Mouse (Mus musculus): ENCODE data around the gene Aqp6. TPM values are rescaled to one million over a fixed set of nuclear protein-coding genes. Genes with fewer than 3 reads are reported as not detected.
A peak's percentile ranks its signal among the peaks of the same experiment; 100 is the strongest.

Aqp6 gene
- polyA plus RNA-seq, 1 experiment from 2014 or later = not detected

DNA sequence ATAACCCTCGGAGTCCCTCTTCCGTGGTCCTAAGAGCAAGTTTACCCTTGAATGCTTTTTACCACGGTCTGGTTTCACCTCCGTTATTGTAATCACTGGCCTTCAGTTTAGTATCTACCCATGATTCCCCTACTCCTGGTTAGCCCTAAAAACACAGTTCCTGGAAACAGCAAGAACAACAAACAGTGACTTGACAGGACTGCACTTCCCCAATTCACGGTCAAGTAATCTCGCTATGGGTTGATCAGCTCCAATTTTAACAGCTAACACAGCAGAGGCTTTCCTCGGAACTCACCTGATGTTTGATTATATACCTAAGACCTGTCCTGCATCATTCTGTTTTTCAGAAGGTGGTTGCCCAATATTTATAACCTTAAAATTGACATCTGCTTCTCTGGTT lies 33.5 kb downstream of the Aqp6 start:
- H3K27ac ChIP-seq (replicated peaks) = no peak overlapping the region
- H3K27me3 ChIP-seq (ENCODE audit: low read depth, poor library complexity, severe bottlenecking) = no peaks in the 10 kb centered on the region
- DNase-seq (ENCODE audit: low spot score) = no peak
- no peaks in the 10 kb centered on the region for H3K4me1 ChIP-seq
- H3K9me3 ChIP-seq (replicated peaks) = 0 out of 2 replicates have a peak, but pooled peaks cover 6% of the 10 kb centered on the region
- H3K4me3 ChIP-seq = no peak overlapping the region
- 95% methylated on average over 7 of the region's 7 CpGs for WGBS
- H3K36me3 ChIP-seq = peaks cover 100% of the 10 kb centered on the region

DNA sequence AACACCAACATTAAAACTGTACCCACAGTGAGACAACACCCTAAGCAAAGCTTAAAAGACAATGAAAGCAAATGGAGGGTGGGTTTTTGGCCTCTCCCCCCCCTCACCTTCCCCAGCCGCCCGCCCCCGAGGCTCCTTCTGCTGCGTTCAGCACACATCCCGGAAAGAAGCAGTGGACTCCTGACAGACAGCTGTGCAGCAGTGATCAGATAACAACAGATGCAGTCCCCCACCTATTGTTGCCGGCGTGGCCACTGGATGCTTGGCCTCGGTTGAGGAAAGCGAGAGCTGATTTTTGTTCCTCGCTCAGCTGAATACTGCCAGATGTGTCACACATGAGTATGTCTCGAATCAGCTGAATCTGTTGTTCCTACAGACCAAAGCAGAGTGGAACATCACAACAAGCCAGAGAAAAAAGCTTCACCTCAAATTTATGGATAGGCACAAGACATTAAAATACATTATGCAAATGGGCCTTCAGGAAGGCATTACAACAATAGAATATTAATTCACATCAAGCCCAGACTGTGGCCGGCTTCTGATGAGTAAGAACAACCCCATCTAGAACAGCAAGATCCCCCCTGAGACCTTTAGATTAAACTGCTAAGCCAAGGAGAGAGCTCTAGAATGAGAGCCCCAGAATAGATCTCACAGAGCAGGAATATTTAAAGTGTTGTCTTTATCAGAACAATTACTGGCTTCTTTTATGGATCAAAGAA lies 36.4 kb downstream of the Aqp6 start:
- Histone ChIP-seq H3K36me3 (peaks cover 100% of the 10 kb centered on the region), H3K4me3 (no peak overlapping the region), H3K27ac (replicated peaks) (peak overlapping the region; percentile 63; the same call in 1 of the 2 replicates), H3K27me3 (ENCODE audit: low read depth, poor library complexity, severe bottlenecking) (no peaks in the 10 kb centered on the region), H3K9me3 (replicated peaks) (no peaks in the 10 kb centered on the region), H3K4me1 (0 out of 2 replicates have a peak, but pooled peaks cover 2% of the 10 kb centered on the region)
- 90% methylated on average over 12 of the region's 12 CpGs for WGBS
- no peak for DNase-seq (ENCODE audit: low spot score)

DNA sequence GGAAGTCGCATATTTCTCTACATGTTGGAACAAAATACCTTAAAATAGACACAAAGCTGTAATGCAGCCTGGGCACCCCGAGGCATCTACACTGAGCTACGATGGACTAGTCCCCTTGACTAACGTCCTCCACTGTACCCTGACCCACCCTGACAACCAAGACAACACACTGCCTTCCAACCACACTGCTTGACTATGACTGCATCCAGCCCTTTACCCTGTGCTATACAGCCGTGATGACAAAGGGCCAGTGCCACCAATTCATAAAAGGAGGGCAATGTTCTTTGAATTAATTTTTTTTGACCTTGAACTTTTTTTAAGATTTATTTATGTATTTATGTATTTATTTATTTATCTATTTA lies 36.9 kb downstream of the Aqp6 start:
- no peak for DNase-seq (ENCODE audit: low spot score)
- Histone ChIP-seq H3K9me3 (replicated peaks) (no peaks in the 10 kb centered on the region), H3K4me1 (0 out of 2 replicates have a peak, but pooled peaks cover 4% of the 10 kb centered on the region), H3K27me3 (ENCODE audit: low read depth, poor library complexity, severe bottlenecking) (no peaks in the 10 kb centered on the region), H3K36me3 (peaks cover 99% of the 10 kb centered on the region), H3K27ac (replicated peaks) (0 out of 2 replicates have a peak overlapping the region, but pooled peaks have one; percentile 33), H3K4me3 (no peak overlapping the region)
- 88% methylated on average over 5 of the region's 5 CpGs for WGBS

DNA sequence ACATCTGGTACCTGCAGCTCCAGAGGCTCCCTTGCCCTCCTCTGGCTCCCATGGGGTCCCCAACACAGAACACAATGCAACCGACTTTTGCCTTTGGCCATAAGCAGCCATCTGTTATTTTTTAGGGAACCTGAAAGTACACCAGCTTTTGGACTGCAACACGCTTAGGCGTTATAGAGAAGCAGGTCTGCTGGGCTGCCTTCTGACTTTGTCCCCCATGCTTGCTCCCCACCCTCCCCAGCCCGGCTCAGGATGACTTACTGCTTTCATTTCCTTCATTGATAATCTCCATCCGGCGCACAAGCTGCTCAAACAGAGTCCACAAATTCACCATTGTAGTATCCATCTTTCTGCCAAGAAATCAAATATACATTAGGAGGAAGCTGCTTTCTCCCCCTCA lies 41.4 kb downstream of the Aqp6 start:
- peaks cover 41% of the 10 kb centered on the region for H3K4me1 ChIP-seq
- no peak for DNase-seq (ENCODE audit: low spot score)
- H3K4me3 ChIP-seq = no peak overlapping the region
- WGBS = 91% methylated on average over 6 of the region's 6 CpGs
- H3K36me3 ChIP-seq = peaks cover 54% of the 10 kb centered on the region
- H3K9me3 ChIP-seq (replicated peaks) = no peaks in the 10 kb centered on the region
- no peaks in the 10 kb centered on the region for H3K27me3 ChIP-seq (ENCODE audit: low read depth, poor library complexity, severe bottlenecking)
- H3K27ac ChIP-seq (replicated peaks) = no peak overlapping the region; the same call in 1 of the 2 replicates

DNA sequence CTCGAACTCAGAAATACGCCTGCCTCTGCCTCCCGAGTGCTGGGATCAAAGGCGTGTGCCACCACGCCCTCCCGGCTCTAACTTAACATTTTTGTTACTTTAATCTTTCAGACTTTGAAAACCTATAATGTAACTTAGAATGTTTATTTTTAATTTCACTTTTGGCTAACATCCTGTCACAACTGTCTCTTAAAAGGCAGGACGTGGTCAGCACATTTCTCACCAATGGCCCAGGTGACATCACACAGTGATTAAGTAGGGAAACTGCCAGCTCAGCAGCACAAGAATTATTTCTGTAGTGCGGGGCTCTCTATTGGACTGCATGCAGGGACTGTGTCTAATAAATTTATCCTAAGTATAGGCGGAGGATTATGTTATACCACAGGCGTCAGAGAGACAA lies 42.6 kb downstream of the Aqp6 start:
- no peaks in the 10 kb centered on the region for H3K27me3 ChIP-seq (ENCODE audit: low read depth, poor library complexity, severe bottlenecking)
- peaks cover 42% of the 10 kb centered on the region for H3K36me3 ChIP-seq
- no peak overlapping the region for H3K4me3 ChIP-seq
- H3K27ac ChIP-seq (replicated peaks) = no peak overlapping the region
- DNase-seq (ENCODE audit: low spot score) = no peak
- H3K9me3 ChIP-seq (replicated peaks) = no peaks in the 10 kb centered on the region
- peaks cover 53% of the 10 kb centered on the region for H3K4me1 ChIP-seq
- WGBS = 90% methylated on average over 10 of the region's 10 CpGs

DNA sequence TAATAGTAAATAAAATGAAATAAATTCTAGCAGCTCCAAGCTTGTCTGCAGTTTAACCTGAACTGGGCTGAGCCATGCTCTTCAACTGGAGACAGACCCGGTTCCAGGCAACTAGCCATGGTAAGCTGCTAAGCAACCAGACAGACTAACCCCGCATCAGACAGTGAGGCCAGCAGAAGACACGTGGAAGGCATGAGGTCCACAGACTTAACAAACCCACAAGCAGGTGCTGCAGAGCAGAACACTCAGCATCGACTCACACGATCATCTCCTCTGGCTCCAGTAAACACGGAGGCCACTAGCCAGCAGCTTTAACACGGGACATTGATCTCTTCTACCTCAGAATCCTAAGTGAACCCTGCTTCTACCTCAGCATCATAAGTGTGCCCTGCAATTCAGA lies 43.6 kb downstream of the Aqp6 start:
- peaks cover 62% of the 10 kb centered on the region for H3K4me1 ChIP-seq
- no peaks in the 10 kb centered on the region for H3K9me3 ChIP-seq (replicated peaks)
- DNase-seq (ENCODE audit: low spot score) = no peak
- H3K4me3 ChIP-seq = no peak overlapping the region
- H3K36me3 ChIP-seq = peaks cover 32% of the 10 kb centered on the region
- 77% methylated on average over 7 of the region's 7 CpGs for WGBS
- no peaks in the 10 kb centered on the region for H3K27me3 ChIP-seq (ENCODE audit: low read depth, poor library complexity, severe bottlenecking)
- no peak overlapping the region; the same call in 1 of the 2 replicates for H3K27ac ChIP-seq (replicated peaks)

DNA sequence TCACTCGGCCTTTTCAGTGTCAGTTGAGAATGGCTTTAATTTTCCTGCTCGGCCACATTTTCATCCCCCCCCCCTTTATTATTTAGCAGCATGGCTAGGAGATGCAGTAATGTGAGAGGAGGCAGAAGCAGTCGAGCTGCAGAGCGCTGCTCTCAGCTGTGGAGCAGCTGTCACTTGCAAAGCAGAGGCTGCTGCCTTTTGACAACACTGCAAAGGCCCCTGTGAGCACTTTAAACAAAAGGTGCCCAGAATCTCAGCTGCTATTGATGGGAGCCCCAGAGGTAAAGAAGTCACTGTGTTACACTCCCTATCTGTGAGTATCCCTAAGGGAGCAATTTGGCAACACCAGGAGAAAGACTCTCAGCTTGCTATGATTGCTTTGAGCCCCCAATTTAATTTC lies 47.1 kb downstream of the Aqp6 start:
- Histone ChIP-seq H3K36me3 (no peaks in the 10 kb centered on the region; the same call in 1 of the 2 replicates), H3K27ac (replicated peaks) (peak overlapping the region; percentile 39; the same call in 1 of the 2 replicates), H3K27me3 (ENCODE audit: low read depth, poor library complexity, severe bottlenecking) (peaks cover 13% of the 10 kb centered on the region), H3K9me3 (replicated peaks) (no peaks in the 10 kb centered on the region), H3K4me3 (peak overlapping the region; percentile 18), H3K4me1 (peaks cover 84% of the 10 kb centered on the region)
- 59% methylated on average over 4 of the region's 4 CpGs for whole genome bisulfite sequencing
- no peak for DNase-seq (ENCODE audit: low spot score)

DNA sequence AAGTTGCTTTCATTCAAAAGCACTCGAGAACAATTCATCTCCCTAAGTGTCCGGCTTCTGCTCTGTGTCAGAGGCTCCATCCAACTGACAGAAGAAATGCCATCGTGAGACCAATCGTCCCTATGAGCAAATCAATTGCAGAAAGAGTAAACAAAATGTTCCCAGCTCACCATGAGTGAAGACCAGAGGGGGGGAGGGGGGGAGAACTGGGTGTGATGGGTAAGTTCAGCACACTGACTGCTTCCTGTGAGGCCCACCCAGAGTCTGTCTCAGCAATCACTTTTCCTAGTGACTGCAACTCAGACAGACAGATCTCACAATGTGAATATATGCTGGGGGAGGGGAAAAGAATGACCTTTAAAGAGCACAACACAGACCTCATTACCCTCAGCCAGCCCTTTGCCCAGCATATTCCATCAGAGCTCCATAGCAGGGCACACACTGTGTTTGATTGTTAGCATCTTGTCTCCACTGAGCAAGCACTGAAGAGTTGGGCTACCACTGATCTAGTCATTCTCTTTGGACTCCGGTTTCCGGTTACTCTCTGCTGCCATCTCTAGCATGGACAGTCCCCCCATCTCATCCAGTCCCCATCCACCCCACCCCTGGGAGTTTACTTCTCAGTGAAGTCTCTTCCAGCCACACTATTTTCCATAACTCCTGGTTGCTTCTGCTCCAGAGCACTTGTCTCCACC lies 48.0 kb downstream of the Aqp6 start:
- H3K36me3 ChIP-seq = no peaks in the 10 kb centered on the region; the same call in 1 of the 2 replicates
- WGBS = 54% methylated on average over 6 of the region's 6 CpGs
- H3K9me3 ChIP-seq (replicated peaks) = no peaks in the 10 kb centered on the region
- H3K27ac ChIP-seq (replicated peaks) = no peak overlapping the region; the same call in 1 of the 2 replicates
- DNase-seq (ENCODE audit: low spot score) = no peak
- peak overlapping the region; percentile 98 for H3K4me3 ChIP-seq
- H3K27me3 ChIP-seq (ENCODE audit: low read depth, poor library complexity, severe bottlenecking) = peaks cover 22% of the 10 kb centered on the region
- peaks cover 90% of the 10 kb centered on the region for H3K4me1 ChIP-seq

DNA sequence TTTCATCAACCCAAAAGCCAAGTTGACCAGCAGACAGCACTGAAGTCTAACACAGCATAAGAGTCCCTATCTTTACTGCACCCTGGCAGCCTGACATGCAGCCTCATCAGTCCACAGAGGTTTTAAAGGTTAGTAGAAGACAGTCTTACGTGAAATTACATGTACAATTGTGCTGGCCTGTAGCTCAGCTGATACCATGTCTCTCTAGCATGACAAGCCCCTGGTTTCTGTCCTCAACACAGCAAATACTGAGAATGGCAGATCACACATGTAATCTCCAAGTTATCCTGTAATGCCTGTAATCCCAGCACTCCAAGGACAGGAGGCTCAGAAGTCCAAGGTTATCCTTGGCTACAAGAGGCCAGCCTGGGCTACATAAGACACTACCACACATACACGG lies 49.1 kb downstream of the Aqp6 start:
- H3K9me3 ChIP-seq (replicated peaks) = no peaks in the 10 kb centered on the region
- no peak for DNase-seq (ENCODE audit: low spot score)
- H3K4me1 ChIP-seq = peaks cover 80% of the 10 kb centered on the region
- peaks cover 33% of the 10 kb centered on the region for H3K27me3 ChIP-seq (ENCODE audit: low read depth, poor library complexity, severe bottlenecking)
- peak overlapping the region; percentile 97; the same call in 1 of the 2 replicates for H3K27ac ChIP-seq (replicated peaks)
- peak overlapping the region; percentile 98 for H3K4me3 ChIP-seq
- no peaks in the 10 kb centered on the region; the same call in 1 of the 2 replicates for H3K36me3 ChIP-seq
- 55% methylated on average over 2 of the region's 2 CpGs for WGBS

DNA sequence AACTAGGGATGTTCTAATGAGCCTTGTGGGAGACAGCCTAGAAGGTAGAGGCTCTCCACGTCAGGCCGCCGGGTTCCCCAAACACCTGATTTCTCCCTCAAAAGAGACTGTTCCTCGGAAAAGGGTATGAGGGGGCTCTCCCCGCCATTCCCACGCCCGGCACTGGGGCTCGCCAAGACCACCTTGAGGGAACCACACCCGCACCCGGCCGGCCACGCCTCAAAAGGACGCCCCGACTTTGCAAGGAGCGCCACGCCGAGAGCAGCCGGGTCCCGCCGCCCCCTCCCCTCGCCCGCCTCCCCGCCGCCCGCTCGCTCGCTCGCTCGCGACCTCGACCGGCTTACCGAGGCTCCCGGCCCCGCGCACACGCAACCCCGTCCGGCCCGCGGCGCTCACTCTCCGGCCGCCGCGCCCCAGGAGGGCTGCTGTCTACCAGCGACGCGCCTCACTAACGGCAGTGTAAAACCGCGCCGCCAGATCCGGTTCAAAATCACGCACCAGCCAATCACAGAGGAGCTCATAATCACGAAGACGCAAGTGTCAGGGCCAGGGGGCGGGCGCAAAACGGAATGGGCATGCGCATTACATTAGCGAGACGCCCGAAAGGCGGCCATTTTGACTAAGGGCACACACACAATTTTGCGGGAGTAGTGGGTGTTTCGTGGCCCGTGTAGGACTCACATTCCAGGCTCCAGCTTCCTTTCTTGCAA lies 50.1 kb downstream of the Aqp6 start, which contains the start of gene Racgap1:
Gene Racgap1, minus strand, starts transcription at position 494 of the 710 bp plus-strand sequence.
- under 1% methylated on average over 68 of the region's 68 CpGs for WGBS
- Histone ChIP-seq H3K4me3 (peak within 1 kb of the TSS; percentile 98), H3K27ac (replicated peaks) (peak within 1 kb of the TSS; percentile 97), H3K36me3 (no peaks in the 10 kb centered on the region; the same call in 1 of the 2 replicates), H3K27me3 (ENCODE audit: low read depth, poor library complexity, severe bottlenecking) (peaks cover 43% of the 10 kb centered on the region), H3K4me1 (peaks cover 75% of the 10 kb centered on the region), H3K9me3 (replicated peaks) (no peaks in the 10 kb centered on the region)
- DNase-seq (ENCODE audit: low spot score) = peak; percentile 96

DNA sequence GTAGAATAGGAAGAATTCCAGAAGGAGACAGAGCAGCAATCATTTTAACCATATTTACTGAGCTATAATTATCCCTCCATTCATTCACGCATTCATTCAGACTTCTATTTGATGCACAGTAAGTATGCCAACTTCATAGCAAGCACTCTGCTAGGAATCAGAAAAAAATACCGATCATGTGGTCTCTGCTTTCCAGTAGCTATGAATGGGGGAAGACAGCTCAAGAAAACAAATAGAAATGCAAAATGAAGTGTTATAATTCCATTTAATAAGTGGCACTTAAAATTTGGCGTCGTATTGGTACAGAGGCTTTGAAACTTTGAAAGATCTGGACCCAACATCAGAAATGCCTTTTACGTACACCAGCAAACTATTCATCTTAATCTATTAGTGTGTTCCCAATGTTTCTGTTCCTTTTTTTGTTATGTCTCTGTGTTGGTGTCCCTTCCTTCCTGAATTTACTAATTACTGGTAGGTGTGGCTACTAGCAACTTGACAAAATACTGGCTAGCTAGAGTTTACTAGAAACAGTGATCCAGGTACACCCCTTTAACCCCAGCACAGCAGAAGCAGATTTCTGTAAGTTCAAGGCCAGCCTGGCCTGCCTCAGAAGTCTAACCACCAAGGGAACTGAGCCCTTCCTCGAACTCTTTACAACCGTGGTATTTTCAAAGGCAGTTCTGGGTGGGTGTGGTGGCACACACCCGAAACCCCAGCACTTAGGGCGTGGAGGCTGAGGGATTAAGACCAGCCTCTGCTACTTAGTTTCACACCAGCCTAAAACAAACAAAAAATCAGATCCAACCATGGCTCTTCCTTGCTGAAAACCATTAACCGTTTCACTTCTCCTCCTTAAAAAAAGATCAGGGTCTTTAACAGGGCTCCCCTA lies 51.0 kb downstream of the Aqp6 start:
- Histone ChIP-seq H3K4me1 (peaks cover 66% of the 10 kb centered on the region), H3K9me3 (replicated peaks) (no peaks in the 10 kb centered on the region), H3K27ac (replicated peaks) (peak overlapping the region; percentile 97), H3K36me3 (no peaks in the 10 kb centered on the region; the same call in 1 of the 2 replicates), H3K4me3 (peak overlapping the region; percentile 98), H3K27me3 (ENCODE audit: low read depth, poor library complexity, severe bottlenecking) (peaks cover 50% of the 10 kb centered on the region)
- DNase-seq (ENCODE audit: low spot score) = no peak
- WGBS = 74% methylated on average over 10 of the region's 10 CpGs

DNA sequence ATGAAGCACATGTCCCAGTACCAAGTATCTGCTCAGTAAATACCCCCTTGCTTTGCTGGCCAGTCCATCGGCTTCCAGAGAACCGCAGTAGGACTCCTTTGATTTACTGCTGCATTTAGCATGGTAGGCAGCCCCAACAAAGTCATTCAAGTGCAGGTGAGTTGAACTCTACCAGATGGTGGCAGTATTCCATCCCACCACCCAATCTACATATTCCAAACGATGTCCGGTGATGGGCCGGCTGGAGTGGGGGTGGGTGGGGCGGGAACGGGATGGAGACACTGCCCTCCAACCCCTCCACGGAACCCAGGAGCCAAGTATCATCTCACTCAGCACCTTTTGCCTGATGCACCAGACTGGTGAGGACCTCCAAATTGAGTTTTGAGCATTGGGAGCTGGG lies 52.1 kb downstream of the Aqp6 start:
- Histone ChIP-seq H3K27me3 (ENCODE audit: low read depth, poor library complexity, severe bottlenecking) (peaks cover 50% of the 10 kb centered on the region), H3K36me3 (no peaks in the 10 kb centered on the region; the same call in 1 of the 2 replicates), H3K27ac (replicated peaks) (peak overlapping the region; percentile 69), H3K9me3 (replicated peaks) (no peaks in the 10 kb centered on the region), H3K4me3 (peak overlapping the region; percentile 46), H3K4me1 (peaks cover 56% of the 10 kb centered on the region)
- DNase-seq (ENCODE audit: low spot score) = no peak
- 8% methylated on average over 8 of the region's 8 CpGs for WGBS
